Mouse (Mus musculus) lung, postnatal 25 days (tissue): ENCODE measurements around the gene Kcnn4.

Experiments
- DNase-seq: peaks from one replicate; pipeline ENCODE4 v3.0.0; 2022; ENCODE audit warnings: low spot score

The Kcnn4 gene

DNA sequence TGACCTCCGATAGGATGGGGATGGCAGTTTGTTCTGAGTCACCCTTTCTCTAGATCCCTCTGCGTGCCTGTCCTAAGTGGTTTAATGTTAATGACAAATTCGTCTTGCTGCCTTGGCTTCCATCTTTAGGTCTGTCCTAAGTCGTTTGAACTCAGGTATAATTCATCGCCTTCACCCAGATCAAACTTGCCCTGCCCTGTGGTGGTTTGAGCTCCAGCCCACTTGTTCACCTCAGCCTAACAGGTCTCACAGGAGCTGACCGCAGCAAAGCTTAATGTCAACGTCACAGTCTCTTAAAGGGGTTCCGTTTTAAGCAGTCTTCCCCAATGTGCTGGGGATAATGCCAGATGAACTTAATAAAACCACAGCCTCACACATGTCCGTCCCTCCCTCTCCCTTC, 55.9 kb downstream of the Kcnn4 start:
- no peak for DNase-seq

GRCm38 (mm10) chr7:24427168-24427567, 57.1 kb downstream of the Kcnn4 start:
- DNase-seq: no peak

DNA sequence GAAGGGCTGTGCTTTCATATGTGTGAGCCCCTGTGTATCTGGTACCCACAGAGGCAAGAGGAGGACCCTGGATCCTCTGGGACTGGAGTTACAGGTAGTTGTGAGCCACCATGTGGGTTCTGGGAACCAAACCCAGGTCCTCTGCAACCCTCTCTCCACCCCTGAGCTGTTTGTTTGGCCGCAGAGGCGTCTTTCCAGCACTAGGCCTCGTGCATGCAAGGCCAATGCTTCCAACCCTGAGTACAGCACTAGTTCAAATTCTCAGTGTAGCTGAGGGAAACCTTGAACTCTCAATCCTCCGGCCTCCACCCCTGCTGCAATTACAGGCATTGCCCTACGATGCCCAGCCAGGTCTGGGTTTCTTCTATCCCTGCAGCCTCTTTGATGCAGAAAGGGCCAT, 58.7 kb downstream of the Kcnn4 start:
- DNase-seq: no peak

DNA sequence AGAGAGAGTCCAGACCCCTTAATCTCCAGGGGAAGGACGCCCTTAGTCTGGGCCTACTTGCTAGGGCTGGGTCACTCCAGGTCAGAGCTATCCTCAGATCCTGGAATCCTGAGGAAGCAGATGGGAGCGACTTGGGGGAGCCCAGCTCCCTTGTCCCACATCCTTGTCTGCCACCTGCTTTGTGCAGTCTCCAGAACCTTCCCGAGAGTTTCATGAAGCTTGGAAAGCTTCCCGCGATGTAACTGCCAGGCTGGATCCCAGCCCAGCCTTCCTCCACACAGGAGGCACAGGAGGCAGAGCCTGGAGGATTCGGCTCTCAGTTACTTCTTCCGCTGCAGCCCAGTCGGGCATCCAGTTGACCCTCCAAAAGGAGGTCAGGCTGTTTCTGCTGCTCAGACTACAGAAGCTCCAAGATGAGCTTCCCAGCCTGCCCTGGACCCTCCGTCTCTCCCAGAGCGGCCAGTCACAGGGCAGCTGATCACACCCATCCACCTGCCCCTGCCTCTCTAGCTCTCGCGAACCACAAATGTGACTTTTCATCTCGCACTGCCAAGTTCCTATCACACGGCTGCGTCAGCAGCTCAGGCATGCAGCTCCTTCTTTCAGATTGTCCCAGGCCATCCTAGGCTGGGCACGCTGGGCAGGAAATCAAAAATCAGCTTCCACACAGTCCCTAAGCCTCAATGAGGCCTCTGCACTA, 59.5 kb downstream of the Kcnn4 start:
- DNase-seq: no peak

DNA sequence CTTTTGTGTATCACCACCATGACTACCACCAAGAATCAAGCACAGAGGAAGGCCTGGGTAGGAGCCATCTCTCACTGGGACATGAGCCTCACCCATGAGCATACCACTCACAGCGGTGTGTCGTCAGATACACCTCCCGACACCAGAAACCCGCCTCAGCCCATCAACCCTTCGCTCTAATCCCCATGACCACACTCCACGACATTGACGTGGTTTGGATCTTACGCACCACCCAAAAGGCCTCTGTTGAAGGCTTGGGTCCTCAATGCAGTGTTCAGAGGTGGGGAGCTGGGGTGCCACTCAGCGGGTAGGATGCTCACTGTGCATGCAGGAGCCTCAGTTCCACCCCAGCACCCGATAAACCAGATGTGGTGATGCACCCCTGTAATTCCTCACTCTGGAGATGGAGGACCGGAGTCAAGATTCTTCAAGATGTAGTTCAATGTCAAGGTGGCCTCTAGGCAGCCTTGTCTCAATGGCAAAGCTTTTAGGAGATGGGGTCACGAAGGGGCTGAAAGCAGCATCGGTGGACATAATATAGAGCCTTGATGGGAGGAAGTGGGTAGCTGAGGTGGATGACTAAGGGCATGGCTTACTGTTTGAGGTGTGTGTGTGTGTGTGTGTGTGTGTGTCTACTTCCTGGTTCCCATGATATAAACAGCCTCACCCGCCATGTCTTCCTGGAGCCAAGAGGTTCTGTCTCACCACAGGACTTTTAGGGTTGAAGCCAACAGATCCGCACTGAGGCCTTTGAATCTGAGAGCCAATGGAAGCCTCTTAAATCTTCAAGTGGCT, 60.7 kb downstream of the Kcnn4 start:
- DNase-seq: no peak

- no peak for DNase-seq
Measured at GRCm38 (mm10) chr7:24431713-24432112, 61.6 kb downstream of the Kcnn4 start.

GRCm38 (mm10) chr7:24435305-24435704, 65.2 kb downstream of the Kcnn4 start:
- DNase-seq: no peak
